Comparison of ENCODE assay signal across 14 mouse cellular contexts in the genomic region with DNA sequence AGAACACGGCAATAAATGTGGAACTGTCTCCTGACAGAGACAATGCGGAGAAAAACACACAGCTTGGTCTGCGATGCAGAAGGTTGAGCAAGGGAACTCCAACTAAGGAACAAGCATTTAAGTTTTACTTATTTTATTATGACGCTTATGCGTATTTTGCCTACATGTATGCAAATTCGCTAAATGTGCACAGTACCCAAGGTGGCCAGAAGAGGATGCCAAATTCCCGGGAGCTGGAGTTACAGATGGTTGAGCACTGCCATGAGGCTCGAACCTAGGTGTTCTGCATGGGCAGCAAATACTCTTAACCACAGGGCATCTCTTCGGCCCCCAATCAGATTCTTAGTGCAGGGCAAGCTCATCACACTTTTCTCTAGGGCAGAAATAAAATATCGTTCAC. TPM values are rescaled to one million over a fixed set of nuclear protein-coding genes. Genes with fewer than 3 reads are reported as not detected.
DNase-seq lines count a peak whose midpoint lies in the region; ATAC-seq and TF ChIP-seq lines count a peak whose summit lies in the region.
"Had no signal": no experiment of that assay in that cellular context is flagged by ENCODE, and none has a peak within 500 bp of the region (broad histone marks: within the 10 kb centered on the region; RNA-seq: fewer than 3 reads in every experiment).

No protein-coding gene starts in this region.

- no peak for TF ChIP-seq POLR2A in CH12.LX (IDR thresholded peaks at IDR 0.05; ENCODE audit: low read depth, low read length)

- H3K4me1 ChIP-seq in CH12.LX (ENCODE audit: control insufficient read depth in 1 of 2, insufficient read depth in 2 of 2) = peaks cover 0 to 14% of the 10 kb centered on the region in 2 experiments; a peak in 1 of 4 replicates
- peaks cover 2% of the 10 kb centered on the region; the same call in 1 of the 2 replicates for H3K4me1 ChIP-seq in G1E (ENCODE audit: insufficient read depth, low read depth, low read length)
- H3K4me1 ChIP-seq: forebrain, embryonic 15.5 days; liver, embryonic 15.5 days; midbrain, embryonic 10.5 days had no signal

- peak; percentile 10; the same call in 1 of the 2 replicates for TF ChIP-seq RAD21 in CH12.LX (IDR thresholded peaks at IDR 0.05; ENCODE audit: low read depth, low read length)

- H3K36me3 ChIP-seq in CH12.LX (replicated peaks in 1 of 2; ENCODE audit: control insufficient read depth in 1 of 2, insufficient read depth in 1 of 2, low read length in 1 of 2) (no peaks in the 10 kb centered on the region), G1E (replicated peaks) (no peaks in the 10 kb centered on the region)
- H3K36me3 ChIP-seq: forebrain, embryonic 15.5 days; liver, embryonic 15.5 days; midbrain, embryonic 10.5 days had no signal

- dilution Hi-C loops in CH12.LX (cut with MboI; ENCODE audit: extremely low pct_ligation_motif_present, extremely low pct_unique_long_range_greater_than_20kb, low sequenced_read_pairs) = no loop called here

- H3K4me3 ChIP-seq in gastrocnemius, adult 2 months = no peak overlapping the region
- H3K4me3 ChIP-seq in CH12.LX (replicated peaks in 1 of 3; ENCODE audit: low read depth in 2 of 3, low read length in 2 of 3, poor library complexity in 1 of 3) = no peak overlapping the region
- no peak overlapping the region for H3K4me3 ChIP-seq in G1E (ENCODE audit: low read depth, low read length)
- H3K4me3 ChIP-seq: forebrain, embryonic 15.5 days; liver, embryonic 15.5 days; midbrain, embryonic 10.5 days had no signal

- TF ChIP-seq CTCF in gastrocnemius, adult 2 months (IDR thresholded peaks at IDR 0.05) = peak; percentile 11; the same call in 1 of the 2 replicates
- TF ChIP-seq CTCF in CH12.LX (conservative IDR thresholded peaks at IDR 0.05 in 1 of 2, IDR thresholded peaks at IDR 0.05 in 1 of 2; ENCODE audit: low read depth in 2 of 2, low read length in 2 of 2) (peak in 1 of 2 experiments; percentile 34; a peak in 2 of 4 replicates), G1E (IDR thresholded peaks at IDR 0.05; ENCODE audit: low read depth, low read length) (peak; percentile 38; the same call in 1 of the 2 replicates)

- H3K9me3 ChIP-seq in CH12.LX (replicated peaks; ENCODE audit: low read length) = no peaks in the 10 kb centered on the region
- H3K9me3 ChIP-seq in G1E (replicated peaks) = no peaks in the 10 kb centered on the region
- H3K9me3 ChIP-seq: forebrain, embryonic 15.5 days; liver, embryonic 15.5 days; midbrain, embryonic 10.5 days had no signal

- ATAC-seq in G1E (ENCODE audit: extremely low read depth, insufficient number of reproducible peaks, low FRiP score, poor library complexity, severe bottlenecking) = peak; percentile 54; the same call in 1 of the 2 replicates
- ATAC-seq in megakaryocyte progenitor cell, adult 5-6 weeks (replicated peaks; ENCODE audit: poor library complexity) = no peak
- ATAC-seq: forebrain, embryonic 15.5 days had no signal

- intact Hi-C loops in gastrocnemius, adult 2 months (cut with DNase I) = no loop called here
- intact Hi-C loops in gastrocnemius, postnatal 14 days (cut with DNase I; ENCODE audit: low total_unique reads) = no loop called here
- intact Hi-C loops in left cerebral cortex, postnatal 14 days (cut with DNase I) = no loop called here

- H3K27me3 ChIP-seq in CH12.LX (replicated peaks) = no peaks in the 10 kb centered on the region
- no peaks in the 10 kb centered on the region for H3K27me3 ChIP-seq in G1E (ENCODE audit: insufficient read depth, low read length)
- H3K27me3 ChIP-seq: forebrain, embryonic 15.5 days; liver, embryonic 15.5 days had no signal

- H3K4me2 ChIP-seq in CH12.LX (ENCODE audit: insufficient read depth, low read depth, poor library complexity, severe bottlenecking) = no peak overlapping the region
- H3K4me2 ChIP-seq: forebrain, embryonic 15.5 days; liver, embryonic 15.5 days had no signal

- in situ Hi-C loops in CH12.LX (cut with MboI; ENCODE audit: low pct_ligation_motif_present, low pct_unique_long_range_greater_than_20kb, low sequenced_read_pairs) = no loop called here

- no peak overlapping the region for H3K9ac ChIP-seq in CH12.LX (ENCODE audit: insufficient read depth, low read depth)
- H3K9ac ChIP-seq: forebrain, embryonic 15.5 days; liver, embryonic 15.5 days had no signal

- H3K79me2 ChIP-seq in CH12.LX (replicated peaks; ENCODE audit: control insufficient read depth, extremely low read depth, insufficient read depth, poor library complexity, severe bottlenecking) = no peaks in the 10 kb centered on the region

- peak overlapping the region; percentile 48; the same call in 1 of the 2 replicates for H3K27ac ChIP-seq in gastrocnemius, adult 2 months
- H3K27ac ChIP-seq in CH12.LX (ENCODE audit: insufficient read depth, low read depth) = no peak overlapping the region
- H3K27ac ChIP-seq: forebrain, embryonic 15.5 days; liver, embryonic 15.5 days; midbrain, embryonic 10.5 days had no signal

- TF ChIP-seq EP300 in CH12.LX (IDR thresholded peaks at IDR 0.05; ENCODE audit: low read length) = no peak

- DNase-seq in gastrocnemius, adult 2 months = no peak
- no peak for DNase-seq in gastrocnemius, postnatal 14 days
- peak; percentile 10 to 15 for DNase-seq in left cerebral cortex, postnatal 14 days (ENCODE audit: low spot score in 2 of 2)
- no peak for DNase-seq in left cerebral cortex, adult 11 months (ENCODE audit: low spot score)
- DNase-seq in CH12.LX (ENCODE audit: extremely low read depth) = no peak
- DNase-seq in G1E (ENCODE audit: low spot score) = no peak
- DNase-seq in testis, postnatal 14 days (ENCODE audit: low spot score) = no peak
- DNase-seq: adrenal gland, postnatal 36 days; cerebellum, adult 18-20 months; heart, postnatal 14 days had no signal

TF ChIP-seq in CH12.LX, 34 proteins besides CTCF, POLR2A, EP300 and RAD21:
- TF ChIP-seq ETS1 (conservative IDR thresholded peaks at IDR 0.05; ENCODE audit: low read depth, low read length) (no peak), SMC3 (IDR thresholded peaks at IDR 0.05; ENCODE audit: low read depth, low read length) (peak; percentile 22; the same call in 1 of the 2 replicates), MAX (IDR thresholded peaks at IDR 0.05; ENCODE audit: low read length) (no peak), MEF2A (IDR thresholded peaks at IDR 0.05; ENCODE audit: borderline replicate concordance, low read depth, low read length) (no peak), JUND (conservative IDR thresholded peaks at IDR 0.05; ENCODE audit: low read depth, low read length) (no peak), NRF1 (IDR thresholded peaks at IDR 0.05; ENCODE audit: low read depth, low read length) (no peak), E2F4 (IDR thresholded peaks at IDR 0.05; ENCODE audit: insufficient replicate concordance, low read depth, low read length) (no peak)
TF ChIP-seq in CH12.LX: peak in this region for 1.

RNA-seq across cellular contexts. Expression of gene Kcnj8, which starts 13.3 kb away (rescaled TPM):
- total RNA-seq in gastrocnemius, adult 2 months (2021) = 1 to 10 TPM; 8.2 to 8.4 TPM
- 10 to 100 TPM; 20.7 to 21.4 TPM for total RNA-seq in gastrocnemius, postnatal 14 days (2021)
- 1 to 10 TPM; 3.9 to 4.4 TPM for total RNA-seq in left cerebral cortex, postnatal 14 days (2021)
- total RNA-seq in CH12.LX (2012; rRNA removed) (not detected in 2 replicates), CH12.LX (2014; rRNA removed) (not detected in 2 replicates), G1E (2014; fragmentation: Nextera tagmentation) (not detected in 2 replicates), G1E (2017) (0.16 TPM in 1 of 2 replicates, not detected in the other)
- polyA plus RNA-seq in CH12.LX (2012; ENCODE audit: insufficient read length, low read depth) (not detected in 2 replicates), G1E (2012) (not detected in 2 replicates)
- 0.05 TPM in 1 of 2 replicates, not detected in the other for total RNA-seq in megakaryocyte progenitor cell, adult 5-6 weeks (2015)
- total RNA-seq in megakaryocyte progenitor cell, adult 5-6 weeks (2017) = not detected in 2 replicates

RNA-seq across cellular contexts. Expression of gene Ldhb, which starts 50.3 kb away (rescaled TPM):
- 1,000 to 10,000 TPM in 1 of 2 experiments, 100 to 1,000 TPM in 1; 299 to 1,071 TPM for total RNA-seq in gastrocnemius, adult 2 months (2021)
- total RNA-seq in gastrocnemius, postnatal 14 days (2021) = 100 to 1,000 TPM; 112 to 138 TPM
- 100 to 1,000 TPM; 689 to 743 TPM for total RNA-seq in left cerebral cortex, postnatal 14 days (2021)
- total RNA-seq in CH12.LX (2012; rRNA removed) = 0.25 TPM in 1 of 2 replicates, not detected in the other
- total RNA-seq in CH12.LX (2014; rRNA removed) = 0.59 TPM in 1 of 2 replicates, not detected in the other
- not detected in 2 replicates for polyA plus RNA-seq in CH12.LX (2012; ENCODE audit: insufficient read length, low read depth)
- total RNA-seq in G1E (2014; fragmentation: Nextera tagmentation) = not detected in 2 replicates
- not detected in 2 replicates for total RNA-seq in G1E (2017)
- polyA plus RNA-seq in G1E (2012) = 0.09 TPM in 1 of 2 replicates, not detected in the other
- 66.8 and 67.4 TPM in 2 replicates for total RNA-seq in megakaryocyte progenitor cell, adult 5-6 weeks (2015)
- 40.4 and 42.0 TPM in 2 replicates for total RNA-seq in megakaryocyte progenitor cell, adult 5-6 weeks (2017)

Comparison
In these comparisons a context has a peak if more than half of its experiments do, and no peak if none do; other contexts are left out.
1. DNase-seq: peak in left cerebral cortex, postnatal 14 days (2 of 2); none in gastrocnemius, adult 2 months (single experiment), gastrocnemius, postnatal 14 days (single experiment), left cerebral cortex, adult 11 months (single experiment), CH12.LX (single experiment), G1E (single experiment) and testis, postnatal 14 days (single experiment).
2. RNA of gene Kcnj8, which starts 13.3 kb away (total RNA-seq): 20.7 to 21.4 TPM in gastrocnemius, postnatal 14 days, 8.2 to 8.4 TPM in gastrocnemius, adult 2 months and 3.9 to 4.4 TPM in left cerebral cortex, postnatal 14 days; 0.16 TPM in G1E, 0.05 TPM in megakaryocyte progenitor cell, adult 5-6 weeks and not detected in CH12.LX; every median in the first group is over 4 times any median in the second.
3. RNA of gene Ldhb, which starts 50.3 kb away (total RNA-seq): 299 to 1,071 TPM in gastrocnemius, adult 2 months, 689 to 743 TPM in left cerebral cortex, postnatal 14 days, 112 to 138 TPM in gastrocnemius, postnatal 14 days and 40.4 to 67.4 TPM in megakaryocyte progenitor cell, adult 5-6 weeks; 0.25 to 0.59 TPM in CH12.LX and not detected in G1E; every median in the first group is over 10 times any median in the second.